Mouse (Mus musculus): ENCODE measurements around the gene Gna15.

The Gna15 gene

DNA sequence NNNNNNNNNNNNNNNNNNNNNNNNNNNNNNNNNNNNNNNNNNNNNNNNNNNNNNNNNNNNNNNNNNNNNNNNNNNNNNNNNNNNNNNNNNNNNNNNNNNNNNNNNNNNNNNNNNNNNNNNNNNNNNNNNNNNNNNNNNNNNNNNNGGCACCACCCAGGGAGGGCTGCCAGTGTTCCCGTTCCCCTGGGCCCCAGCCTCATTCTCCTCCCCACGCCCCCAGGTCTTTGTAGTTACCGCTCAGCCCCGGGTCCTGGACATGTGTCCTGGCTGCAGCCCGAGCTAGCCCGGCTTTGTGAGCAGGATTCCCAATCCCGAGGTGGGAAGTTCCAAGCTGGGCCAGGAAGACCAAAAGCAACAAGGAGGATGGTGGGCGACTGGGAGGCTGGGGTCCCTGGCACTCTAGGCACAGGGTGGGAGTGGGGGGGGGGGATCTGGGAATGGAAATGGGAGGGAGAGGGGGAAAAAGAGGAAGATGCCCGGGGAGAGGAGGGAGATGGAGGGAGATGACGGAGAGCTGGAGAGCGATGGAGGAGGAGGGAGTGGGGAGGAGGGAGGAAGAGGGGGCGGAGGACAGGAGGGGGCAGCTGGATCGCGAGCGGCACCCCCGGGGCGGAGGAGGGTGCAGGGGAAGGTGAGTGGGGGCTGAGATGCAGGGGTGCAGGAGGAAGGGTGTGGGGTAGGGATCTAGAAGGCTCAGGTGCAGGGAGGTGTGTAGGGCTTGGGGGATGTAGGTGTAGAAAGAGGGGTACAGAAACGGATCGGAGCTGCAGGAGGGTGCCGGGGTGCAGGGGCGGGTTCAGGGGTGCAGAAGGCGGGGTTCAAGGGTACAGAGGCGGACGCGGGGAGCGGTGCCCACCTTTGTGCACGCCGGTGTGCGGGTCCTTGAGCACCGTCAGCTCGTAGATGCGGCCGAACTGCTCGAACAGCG lies 42.2 kb downstream of the Gna15 start:
- ATAC-seq (ENCODE audit: insufficient number of reproducible peaks, low FRiP score, low TSS enrichment), result 0 out of 2 replicates have a peak, but pooled peaks have one; percentile 9

DNA sequence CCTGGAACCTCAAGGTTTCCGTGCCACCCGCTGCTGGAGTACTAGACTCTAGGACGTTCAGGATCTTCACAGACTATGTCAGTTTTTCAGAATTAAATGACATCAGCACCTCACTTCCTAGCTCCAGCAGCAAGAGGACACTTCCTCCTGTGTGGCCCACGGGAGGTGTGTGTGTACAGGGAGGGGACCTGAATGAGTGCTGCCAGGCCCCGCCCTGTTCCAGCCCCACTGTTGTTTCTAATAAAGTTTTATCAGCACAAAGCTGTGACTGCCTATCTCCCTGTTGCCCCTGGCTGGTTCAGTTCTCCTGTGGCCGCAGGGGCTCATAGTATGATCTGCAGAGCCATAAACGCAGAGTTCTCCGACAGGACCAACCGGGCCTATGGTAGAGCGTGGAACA lies 49.6 kb downstream of the Gna15 start:
- no peak for ATAC-seq (ENCODE audit: insufficient number of reproducible peaks, low FRiP score, low TSS enrichment)

DNA sequence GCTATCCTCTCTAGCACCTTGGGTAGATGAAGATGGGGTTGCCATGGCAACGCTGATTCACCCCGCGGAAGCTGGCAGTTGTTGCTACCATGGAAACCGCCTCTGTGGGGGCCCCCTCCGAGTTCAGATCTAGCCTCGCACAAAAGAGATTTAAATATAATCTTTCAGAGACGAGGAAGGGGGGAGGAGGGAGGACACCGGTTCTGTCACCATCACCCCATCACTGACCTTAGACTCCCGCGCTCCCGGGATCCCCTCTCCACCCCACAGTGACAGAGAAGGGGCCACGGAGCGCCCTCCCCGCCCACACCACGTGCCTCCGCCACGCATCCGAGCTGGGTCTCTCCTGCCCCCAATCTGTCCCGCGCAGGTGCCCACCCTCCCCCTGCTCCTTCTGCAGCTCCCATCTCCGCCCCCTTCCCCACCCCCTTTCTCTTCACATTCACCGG lies 51.0 kb downstream of the Gna15 start:
- 0 out of 2 replicates have a peak, but pooled peaks have one; percentile 49 for ATAC-seq (ENCODE audit: insufficient number of reproducible peaks, low FRiP score, low TSS enrichment)

DNA sequence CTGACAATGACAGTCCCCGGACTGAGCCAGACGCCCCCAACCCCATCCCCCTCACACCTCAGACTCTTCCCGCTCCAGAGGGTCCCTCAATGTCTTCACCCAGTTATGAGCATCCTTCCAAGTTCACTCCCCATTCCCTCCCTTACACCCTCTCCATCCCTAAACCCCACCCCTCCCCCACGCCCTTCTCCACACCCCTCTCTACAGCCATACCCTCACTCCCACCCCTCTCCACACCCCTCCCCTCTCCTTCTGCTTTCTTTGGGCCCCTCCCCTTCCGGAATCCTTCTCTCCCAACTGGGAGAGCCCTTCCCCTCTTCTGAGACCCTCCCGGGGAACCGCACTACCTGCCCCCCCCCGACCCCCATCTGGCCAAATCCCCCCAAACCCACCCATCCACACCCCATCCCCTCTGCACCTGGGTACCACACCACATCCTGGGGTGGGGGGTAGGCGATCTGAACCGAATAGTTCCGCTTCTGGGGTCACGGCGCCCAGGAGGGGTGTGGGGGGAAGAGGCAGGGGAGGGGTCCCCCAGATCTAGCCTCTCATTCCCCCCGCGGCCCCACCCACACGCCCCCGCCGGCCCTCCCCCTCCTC lies 51.5 kb downstream of the Gna15 start:
- ATAC-seq (ENCODE audit: insufficient number of reproducible peaks, low FRiP score, low TSS enrichment), result no peak

- ATAC-seq (ENCODE audit: insufficient number of reproducible peaks, low FRiP score, low TSS enrichment), result no peak
These were observed 53.6 kb downstream of the Gna15 start for GRCm38 (mm10) chr10:81470454-81470853.

GRCm38 (mm10) chr10:81469253-81469652 lies 54.8 kb downstream of the Gna15 start:
- no peak for ATAC-seq (ENCODE audit: insufficient number of reproducible peaks, low FRiP score, low TSS enrichment)

GRCm38 (mm10) chr10:81467670-81468235 lies 56.3 kb downstream of the Gna15 start:
- no peak for ATAC-seq (ENCODE audit: insufficient number of reproducible peaks, low FRiP score, low TSS enrichment)

DNA sequence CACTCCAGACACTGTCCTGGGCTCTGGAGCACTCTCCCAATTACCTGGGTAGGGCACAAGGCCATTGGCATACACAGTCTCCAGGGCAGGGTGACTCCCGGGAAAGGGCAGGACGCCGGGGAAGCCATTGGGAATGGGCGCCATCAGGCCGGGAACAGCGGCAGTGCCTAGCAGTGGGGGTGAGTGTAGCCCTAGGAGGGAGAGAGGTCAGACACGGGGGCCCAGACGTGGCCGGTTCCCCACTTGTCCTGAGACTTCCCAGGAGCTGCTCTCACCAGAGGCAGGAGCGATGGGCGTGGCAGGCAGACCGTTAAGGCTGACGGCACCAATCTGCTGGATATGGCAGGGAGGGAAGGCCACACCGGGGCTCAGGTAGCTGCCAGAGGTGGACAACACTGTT lies 57.1 kb downstream of the Gna15 start:
- ATAC-seq (ENCODE audit: insufficient number of reproducible peaks, low FRiP score, low TSS enrichment), result no peak

- no peak for ATAC-seq (ENCODE audit: insufficient number of reproducible peaks, low FRiP score, low TSS enrichment)
These were observed 58.0 kb downstream of the Gna15 start for GRCm38 (mm10) chr10:81466066-81466465.

DNA sequence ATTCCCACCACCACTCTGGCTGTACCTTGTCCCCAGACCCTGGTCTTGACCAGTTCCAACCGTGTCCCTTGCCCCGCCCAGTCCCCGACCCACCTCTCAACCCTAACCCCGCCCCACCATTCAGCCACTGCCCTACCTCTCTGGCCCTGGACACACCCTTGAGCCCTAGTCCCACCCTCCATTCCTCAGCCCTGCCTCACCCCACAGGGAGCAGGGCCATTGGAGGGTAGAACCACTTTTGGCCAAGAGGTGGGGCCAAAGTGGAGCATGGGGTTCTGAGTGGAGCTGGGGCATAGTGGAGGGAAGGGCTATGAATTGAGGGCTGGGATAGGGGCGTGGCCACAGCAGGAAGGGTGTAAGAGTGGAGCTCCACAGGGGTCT lies 58.8 kb downstream of the Gna15 start:
- no peak for ATAC-seq (ENCODE audit: insufficient number of reproducible peaks, low FRiP score, low TSS enrichment)

DNA sequence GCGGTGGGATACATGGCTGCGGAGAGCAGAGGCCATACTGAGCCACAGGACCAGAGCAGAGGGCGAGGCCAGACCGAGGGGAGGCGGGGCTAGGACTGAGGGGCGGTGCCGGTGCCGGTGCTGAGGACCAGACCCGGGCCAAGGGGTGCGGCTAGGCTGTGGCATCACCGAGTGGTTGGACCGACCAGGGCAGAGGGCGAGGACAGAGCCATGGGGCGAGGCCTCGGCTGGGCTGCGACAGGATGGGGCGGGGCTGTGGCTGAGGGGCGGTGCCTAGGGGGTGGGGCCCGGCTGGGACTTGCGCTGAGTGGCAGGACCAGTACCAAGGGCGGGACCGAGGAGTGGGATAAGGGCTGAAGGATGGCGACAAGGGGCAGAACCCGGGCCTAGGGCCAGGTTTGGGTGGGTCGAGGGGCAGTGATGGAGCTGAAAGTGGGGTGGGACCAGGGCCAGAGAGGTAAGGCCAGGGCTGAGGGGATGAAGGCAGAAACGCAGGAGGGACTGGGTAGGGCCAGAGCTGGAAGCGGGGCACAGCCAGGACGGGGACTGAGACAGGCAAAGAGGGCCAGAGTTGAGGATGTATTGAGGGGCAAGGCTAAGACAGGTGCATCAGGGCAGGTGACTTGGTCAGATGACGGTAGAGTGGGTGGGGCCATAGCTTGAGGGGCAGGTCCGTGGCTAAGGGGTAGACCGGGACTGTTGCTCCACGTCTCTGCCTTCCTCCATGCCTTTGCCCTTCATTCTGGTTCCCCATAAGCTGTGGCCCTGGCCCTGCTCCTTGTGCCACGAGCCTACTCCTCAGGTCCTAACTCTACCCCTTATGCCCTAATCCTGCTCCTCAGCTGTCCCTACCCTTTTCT lies 59.4 kb downstream of the Gna15 start:
- ATAC-seq (ENCODE audit: insufficient number of reproducible peaks, low FRiP score, low TSS enrichment), result peak; percentile 21; the same call in 1 of the 2 replicates

GRCm38 (mm10) chr10:81463531-81463930 lies 60.5 kb downstream of the Gna15 start:
- ATAC-seq (ENCODE audit: insufficient number of reproducible peaks, low FRiP score, low TSS enrichment), result no peak

GRCm38 (mm10) chr10:81462917-81463316 lies 61.1 kb downstream of the Gna15 start:
- ATAC-seq (ENCODE audit: insufficient number of reproducible peaks, low FRiP score, low TSS enrichment), result no peak

DNA sequence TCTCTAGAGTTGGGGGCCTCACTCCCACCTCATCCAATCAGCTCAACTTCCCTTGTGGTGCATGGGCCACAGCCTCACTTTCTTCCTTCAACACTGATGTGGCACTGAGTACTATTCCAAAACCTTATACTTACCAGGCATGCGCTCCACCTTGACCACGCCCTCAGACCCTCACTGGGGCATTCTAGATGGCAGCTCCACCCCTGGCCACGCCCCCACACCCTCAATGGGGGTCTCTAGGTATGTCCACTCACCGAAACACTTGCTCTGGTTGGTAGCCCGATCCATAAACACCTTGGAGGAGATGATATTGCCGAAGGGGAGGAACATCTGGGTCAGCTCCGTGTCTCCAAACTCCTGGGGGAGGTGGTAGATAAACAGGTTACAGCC lies 61.6 kb downstream of the Gna15 start:
- no peak for ATAC-seq (ENCODE audit: insufficient number of reproducible peaks, low FRiP score, low TSS enrichment)

DNA sequence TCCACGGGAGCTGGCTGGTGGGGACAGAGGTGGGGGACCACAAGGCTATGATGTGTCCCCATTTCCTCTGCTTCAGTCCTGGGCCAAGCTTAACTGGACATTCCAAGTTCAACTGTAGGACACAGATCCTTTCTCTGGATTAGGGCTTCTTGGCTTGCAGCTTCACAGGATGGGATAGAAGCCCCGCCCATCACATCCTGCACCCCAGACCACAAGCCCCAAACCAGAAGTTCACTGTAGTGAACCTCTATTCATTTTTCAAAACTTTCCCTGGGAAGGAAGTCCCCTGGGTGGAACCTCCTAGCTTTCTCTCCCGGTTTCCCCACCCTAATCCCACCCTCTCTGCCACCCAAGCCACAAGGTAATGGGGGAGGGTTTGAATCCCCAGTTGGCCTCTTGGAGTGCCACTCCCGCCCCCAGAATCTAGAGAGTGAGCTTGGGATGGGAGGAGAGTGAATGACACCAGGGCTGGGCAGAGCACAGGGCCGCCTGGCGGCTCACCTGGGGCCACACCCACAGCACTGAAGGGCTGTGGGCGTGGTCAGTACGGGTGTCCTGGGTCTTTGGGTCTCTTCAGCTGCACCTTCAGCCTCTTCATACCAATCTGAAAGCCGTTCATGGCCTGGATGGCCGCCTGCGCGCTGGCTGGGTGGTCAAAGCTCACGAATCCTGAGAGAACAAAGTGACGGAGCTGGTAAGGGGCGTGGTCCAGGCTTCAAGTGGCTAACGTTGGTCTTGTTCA lies 62.2 kb downstream of the Gna15 start:
- no peak for ATAC-seq (ENCODE audit: insufficient number of reproducible peaks, low FRiP score, low TSS enrichment)

DNA sequence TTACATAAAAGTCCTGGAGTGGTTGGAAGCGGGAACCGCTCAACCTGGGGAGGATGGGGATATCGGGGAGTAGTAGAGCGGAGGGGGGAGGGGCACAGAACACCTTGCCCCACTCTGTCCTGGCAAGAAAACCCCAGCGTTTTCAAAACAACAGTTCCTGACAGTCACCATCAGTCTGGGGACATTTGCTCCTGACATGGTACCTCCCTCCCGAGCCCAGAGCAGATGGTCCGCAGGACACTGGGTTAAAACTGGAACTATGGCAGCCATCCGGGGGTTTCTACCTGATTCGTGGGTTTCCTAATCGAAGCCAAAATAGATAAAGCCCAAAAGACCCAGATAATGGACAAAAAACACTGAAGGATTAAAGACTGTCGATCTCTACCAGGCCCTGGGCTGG lies 63.1 kb downstream of the Gna15 start:
- ATAC-seq (ENCODE audit: insufficient number of reproducible peaks, low FRiP score, low TSS enrichment), result no peak

DNA sequence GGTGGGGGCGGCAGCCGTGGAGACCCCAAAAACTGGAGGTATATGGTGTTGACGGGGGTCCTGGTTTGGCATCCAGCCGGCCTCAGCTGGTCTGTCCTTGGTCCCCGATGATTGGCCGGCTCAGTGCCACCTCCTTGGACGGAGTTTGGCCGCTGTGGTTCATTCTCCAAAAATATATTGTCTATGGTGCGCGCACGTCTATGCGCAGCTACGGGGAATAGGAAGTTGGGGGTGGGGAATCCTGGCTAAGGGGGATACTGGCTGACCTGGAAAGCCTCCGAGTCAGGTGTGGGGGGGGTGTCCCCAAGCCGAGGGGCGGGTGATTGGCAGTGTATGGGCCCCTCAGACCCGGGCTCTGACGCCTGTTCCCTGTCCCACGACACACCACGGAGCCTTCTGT lies 63.6 kb downstream of the Gna15 start:
- no peak for ATAC-seq (ENCODE audit: insufficient number of reproducible peaks, low FRiP score, low TSS enrichment)

- ATAC-seq (ENCODE audit: insufficient number of reproducible peaks, low FRiP score, low TSS enrichment), result no peak
These were observed 64.6 kb downstream of the Gna15 start for GRCm38 (mm10) chr10:81459399-81459798.

DNA sequence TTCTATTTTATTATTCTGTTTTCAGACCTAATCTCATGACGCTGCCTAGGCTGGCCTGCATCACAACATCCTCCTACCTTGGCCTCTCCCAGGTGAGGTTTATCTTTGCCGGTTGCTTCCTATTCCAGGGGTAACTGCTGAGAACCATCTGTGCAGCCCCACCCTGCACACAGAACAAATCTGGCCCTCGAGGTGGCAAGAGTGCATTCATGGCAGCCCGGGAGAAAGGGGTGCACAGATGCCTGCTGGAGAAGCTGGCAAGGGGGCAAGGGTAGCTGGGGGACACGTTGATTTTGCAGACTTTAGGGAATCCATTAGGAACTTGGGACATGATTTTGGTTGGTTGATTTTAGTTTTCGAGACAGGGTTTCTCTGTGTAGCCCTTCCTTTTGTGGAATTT lies 65.8 kb downstream of the Gna15 start:
- ATAC-seq (ENCODE audit: insufficient number of reproducible peaks, low FRiP score, low TSS enrichment), result no peak

GRCm38 (mm10) chr10:81457624-81458023 lies 66.4 kb downstream of the Gna15 start:
- no peak for ATAC-seq (ENCODE audit: insufficient number of reproducible peaks, low FRiP score, low TSS enrichment)

All from cerebellum, adult (tissue).